Mouse (Mus musculus) liver, embryonic 14.5 days (tissue): ENCODE results near the gene Mest.

Source experiments
- CTCF ChIP-seq: IDR thresholded peaks from 2 replicates; pipeline ENCODE4 v1.5.1; 2016; ENCODE audit warnings: antibody characterized with exemption, low read depth, control low read depth
- EP300 ChIP-seq: IDR thresholded peaks from 2 replicates; pipeline ENCODE4 v1.6.1; 2016; ENCODE audit warnings: antibody characterized with exemption, low read depth

DNA sequence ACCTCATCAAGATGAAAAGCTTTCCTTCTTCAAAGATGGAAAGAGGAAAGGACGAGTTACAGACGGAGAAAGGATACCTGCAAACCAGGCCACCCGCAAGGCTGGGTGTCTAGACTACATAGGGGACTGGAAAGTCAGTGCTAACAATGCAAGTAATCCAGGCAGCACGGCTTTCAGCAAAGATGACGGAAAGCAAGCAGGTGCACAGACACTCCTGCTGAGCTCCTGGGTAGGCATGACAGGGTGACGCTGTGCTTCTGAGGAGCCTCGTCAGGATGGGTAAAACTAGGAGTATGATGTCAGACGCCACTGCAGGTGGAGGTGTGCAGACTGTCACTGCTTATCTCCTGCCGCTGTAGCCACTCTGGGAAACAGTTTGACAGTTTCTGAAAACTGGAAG lies 45.8 kb upstream of the Mest start:
- no peak for TF ChIP-seq CTCF
- TF ChIP-seq EP300 = no peak
